Mouse (Mus musculus): Measurements from ENCODE around the gene Gpc1.

Gpc1 gene

GRCm38 (mm10) chr1:92831188-92832001, at the start of gene Gpc1:
Gpc1 (plus strand) TSS chr1:92831645.
- no peaks in the 10 kb centered on the region for H3K27me3 ChIP-seq (ENCODE audit: control insufficient read depth, insufficient read depth, low read length, poor library complexity, severe bottlenecking)
- DNase-seq (ENCODE audit: low read depth, low spot score): peak; percentile 14
- no peaks in the 10 kb centered on the region for H3K36me3 ChIP-seq (ENCODE audit: control insufficient read depth, insufficient read depth, low read length, poor library complexity, severe bottlenecking)

- Histone ChIP-seq H3K36me3 (ENCODE audit: control insufficient read depth, insufficient read depth, low read length, poor library complexity, severe bottlenecking) (no peaks in the 10 kb centered on the region), H3K27me3 (ENCODE audit: control insufficient read depth, insufficient read depth, low read length, poor library complexity, severe bottlenecking) (no peaks in the 10 kb centered on the region)
- no peak for DNase-seq (ENCODE audit: low read depth, low spot score)
These were observed 49.6 kb upstream of the Gpc1 start for GRCm38 (mm10) chr1:92781862-92782261.

DNA sequence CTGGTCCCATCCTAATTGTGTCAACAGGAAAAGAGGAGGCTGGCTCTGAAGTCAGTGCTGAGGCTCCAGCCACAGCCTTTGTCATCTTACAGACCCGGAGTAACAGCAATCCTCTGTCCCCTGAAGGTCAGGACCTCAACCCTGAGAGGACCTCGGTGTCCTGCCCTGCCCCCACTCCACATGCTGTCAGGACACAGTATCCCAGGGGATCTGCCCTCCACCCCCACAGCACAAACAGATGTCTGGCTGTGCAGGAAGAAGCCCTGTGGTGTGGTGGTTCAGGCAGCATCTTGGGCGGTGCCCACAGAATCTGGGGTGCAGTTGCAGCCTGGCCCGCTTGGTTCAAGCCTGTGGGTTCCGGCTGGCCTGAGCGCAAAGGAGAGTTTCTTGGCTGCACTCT, 48.9 kb upstream of the Gpc1 start:
- H3K36me3 ChIP-seq (ENCODE audit: control insufficient read depth, insufficient read depth, low read length, poor library complexity, severe bottlenecking): no peaks in the 10 kb centered on the region
- DNase-seq (ENCODE audit: low read depth, low spot score): no peak
- H3K27me3 ChIP-seq (ENCODE audit: control insufficient read depth, insufficient read depth, low read length, poor library complexity, severe bottlenecking): no peaks in the 10 kb centered on the region

- H3K27me3 ChIP-seq (ENCODE audit: control insufficient read depth, insufficient read depth, low read length, poor library complexity, severe bottlenecking): no peaks in the 10 kb centered on the region
- DNase-seq (ENCODE audit: low read depth, low spot score): no peak
- no peaks in the 10 kb centered on the region for H3K36me3 ChIP-seq (ENCODE audit: control insufficient read depth, insufficient read depth, low read length, poor library complexity, severe bottlenecking)
These were observed 44.2 kb upstream of the Gpc1 start for GRCm38 (mm10) chr1:92787221-92787620.

DNA sequence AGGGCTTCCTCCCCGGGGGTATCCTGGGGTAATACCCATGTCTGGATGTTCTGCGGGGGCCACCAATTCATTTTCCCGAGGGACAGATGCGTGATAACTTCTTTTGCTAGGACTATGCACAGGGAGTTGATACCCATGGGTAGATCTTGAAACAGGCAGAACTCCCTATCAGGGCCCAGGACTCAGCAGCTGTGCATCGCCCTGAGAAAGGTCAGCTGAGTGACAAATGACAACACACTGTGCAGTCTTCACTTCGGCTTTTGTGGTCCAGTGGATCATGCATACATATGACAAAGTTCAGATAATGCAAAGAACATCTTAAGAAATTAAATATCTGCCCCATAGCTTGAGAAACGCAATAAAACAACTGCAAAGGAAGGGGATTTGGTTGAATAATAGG, 43.4 kb upstream of the Gpc1 start:
- no peaks in the 10 kb centered on the region for H3K36me3 ChIP-seq (ENCODE audit: control insufficient read depth, insufficient read depth, low read length, poor library complexity, severe bottlenecking)
- no peaks in the 10 kb centered on the region for H3K27me3 ChIP-seq (ENCODE audit: control insufficient read depth, insufficient read depth, low read length, poor library complexity, severe bottlenecking)
- no peak for DNase-seq (ENCODE audit: low read depth, low spot score)

GRCm38 (mm10) chr1:92790628-92791027, 40.8 kb upstream of the Gpc1 start:
- no peaks in the 10 kb centered on the region for H3K36me3 ChIP-seq (ENCODE audit: control insufficient read depth, insufficient read depth, low read length, poor library complexity, severe bottlenecking)
- no peak for DNase-seq (ENCODE audit: low read depth, low spot score)
- H3K27me3 ChIP-seq (ENCODE audit: control insufficient read depth, insufficient read depth, low read length, poor library complexity, severe bottlenecking): no peaks in the 10 kb centered on the region

DNA sequence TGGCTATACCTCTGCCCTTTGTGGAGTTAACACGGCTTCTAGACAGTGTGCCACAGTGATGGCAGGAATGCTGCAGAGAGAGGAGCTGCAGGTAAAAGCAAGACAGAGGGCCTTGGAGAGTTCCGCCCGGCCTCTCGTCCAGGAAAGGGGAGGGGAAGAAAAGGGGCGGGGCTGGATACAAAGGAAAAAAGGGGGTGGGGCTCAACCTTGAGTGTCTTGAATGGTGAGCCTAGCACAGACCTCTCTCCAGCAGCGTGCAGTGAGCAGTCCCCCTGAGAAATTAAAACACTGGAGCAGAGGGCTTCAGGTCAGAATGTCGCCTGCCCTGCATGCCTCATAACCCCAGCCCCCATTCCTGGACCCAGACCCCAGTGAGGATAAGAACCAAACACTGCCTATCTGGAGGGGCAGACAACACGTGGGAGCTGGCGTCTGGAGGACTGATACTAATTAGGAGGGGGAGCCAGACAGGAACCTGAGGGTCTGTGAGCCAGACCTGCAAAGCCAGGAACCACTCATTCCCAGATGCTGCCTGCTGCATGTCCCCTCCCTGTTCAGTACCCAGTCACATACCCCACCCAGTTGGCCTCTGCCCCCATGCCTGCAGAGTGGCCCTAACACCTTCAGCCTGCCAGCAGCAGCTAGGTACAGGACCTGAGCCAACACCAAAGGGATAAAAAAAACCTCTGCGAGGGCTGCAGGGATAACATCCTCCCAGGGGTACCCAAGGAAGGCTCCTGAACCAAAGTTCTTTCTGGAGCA, 40.2 kb upstream of the Gpc1 start:
- no peaks in the 10 kb centered on the region for H3K27me3 ChIP-seq (ENCODE audit: control insufficient read depth, insufficient read depth, low read length, poor library complexity, severe bottlenecking)
- no peaks in the 10 kb centered on the region for H3K36me3 ChIP-seq (ENCODE audit: control insufficient read depth, insufficient read depth, low read length, poor library complexity, severe bottlenecking)
- no peak for DNase-seq (ENCODE audit: low read depth, low spot score)

GRCm38 (mm10) chr1:92793781-92794180, 37.7 kb upstream of the Gpc1 start:
- H3K27me3 ChIP-seq (ENCODE audit: control insufficient read depth, insufficient read depth, low read length, poor library complexity, severe bottlenecking): no peaks in the 10 kb centered on the region
- no peak for DNase-seq (ENCODE audit: low read depth, low spot score)
- no peaks in the 10 kb centered on the region for H3K36me3 ChIP-seq (ENCODE audit: control insufficient read depth, insufficient read depth, low read length, poor library complexity, severe bottlenecking)

DNA sequence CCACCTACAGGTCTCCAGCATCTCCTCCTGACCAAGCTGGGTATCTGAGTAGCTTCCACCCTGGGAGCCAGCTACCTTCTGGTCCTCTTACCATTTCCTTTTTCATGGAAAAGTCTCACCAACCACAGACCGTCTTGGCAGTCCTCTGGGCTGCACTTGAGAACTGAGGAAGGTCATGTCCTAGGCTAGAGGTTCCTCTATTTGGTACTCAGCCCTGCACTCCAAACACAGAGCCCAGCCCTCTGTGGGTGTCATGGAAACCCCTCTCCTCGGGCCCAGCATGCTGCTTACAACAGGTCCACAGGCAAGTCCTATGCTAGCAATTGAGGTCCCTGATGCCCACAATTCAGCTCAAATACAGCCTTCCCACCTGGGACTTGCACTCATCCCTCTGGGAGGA, 33.0 kb upstream of the Gpc1 start:
- Histone ChIP-seq H3K36me3 (ENCODE audit: control insufficient read depth, insufficient read depth, low read length, poor library complexity, severe bottlenecking) (no peaks in the 10 kb centered on the region), H3K27me3 (ENCODE audit: control insufficient read depth, insufficient read depth, low read length, poor library complexity, severe bottlenecking) (no peaks in the 10 kb centered on the region)
- no peak for DNase-seq (ENCODE audit: low read depth, low spot score)

- no peaks in the 10 kb centered on the region for H3K36me3 ChIP-seq (ENCODE audit: control insufficient read depth, insufficient read depth, low read length, poor library complexity, severe bottlenecking)
- no peak for DNase-seq (ENCODE audit: low read depth, low spot score)
- no peaks in the 10 kb centered on the region for H3K27me3 ChIP-seq (ENCODE audit: control insufficient read depth, insufficient read depth, low read length, poor library complexity, severe bottlenecking)
These were observed 31.8 kb upstream of the Gpc1 start for GRCm38 (mm10) chr1:92799653-92800052.

DNA sequence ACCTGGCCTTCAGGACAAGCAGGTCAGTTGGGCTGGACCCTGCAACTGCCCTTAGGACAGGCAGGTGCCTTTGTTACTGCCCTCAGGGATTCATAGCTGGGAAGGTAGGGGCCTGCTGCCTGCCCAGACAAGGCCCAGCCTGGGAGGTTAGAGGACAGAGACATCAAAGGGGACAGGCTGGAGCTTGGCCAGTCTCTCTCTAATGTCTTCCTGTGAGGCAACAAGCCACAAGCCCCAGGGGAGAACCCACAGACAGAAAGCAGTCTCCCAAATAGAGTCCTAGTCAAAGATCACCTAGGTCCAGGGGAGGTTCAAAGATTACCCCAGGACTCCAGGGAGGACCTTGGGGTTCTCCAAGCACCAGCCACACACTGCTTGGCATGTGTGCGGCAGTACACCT, 29.1 kb upstream of the Gpc1 start:
- Histone ChIP-seq H3K27me3 (ENCODE audit: control insufficient read depth, insufficient read depth, low read length, poor library complexity, severe bottlenecking) (no peaks in the 10 kb centered on the region), H3K36me3 (ENCODE audit: control insufficient read depth, insufficient read depth, low read length, poor library complexity, severe bottlenecking) (no peaks in the 10 kb centered on the region)
- DNase-seq (ENCODE audit: low read depth, low spot score): no peak

DNA sequence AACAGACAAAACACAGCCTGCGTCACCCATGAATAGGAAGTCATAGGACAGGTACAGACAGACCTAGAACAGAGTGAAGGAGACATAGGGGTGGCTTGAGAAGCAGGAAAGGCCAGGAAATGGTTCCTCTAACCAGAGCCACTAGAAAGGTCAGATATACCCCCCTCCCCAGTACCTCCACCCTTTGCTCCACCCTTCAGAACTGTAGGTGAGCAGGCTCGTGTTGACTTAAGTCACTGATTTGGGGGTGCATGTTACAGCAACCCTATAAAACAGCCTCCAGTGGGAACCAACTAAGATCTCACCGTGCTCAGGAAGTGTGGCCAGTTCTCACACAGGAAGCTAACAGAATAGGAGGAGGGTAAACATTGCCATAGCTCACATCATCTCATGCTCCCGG, 28.1 kb upstream of the Gpc1 start:
- Histone ChIP-seq H3K27me3 (ENCODE audit: control insufficient read depth, insufficient read depth, low read length, poor library complexity, severe bottlenecking) (no peaks in the 10 kb centered on the region), H3K36me3 (ENCODE audit: control insufficient read depth, insufficient read depth, low read length, poor library complexity, severe bottlenecking) (no peaks in the 10 kb centered on the region)
- DNase-seq (ENCODE audit: low read depth, low spot score): no peak

GRCm38 (mm10) chr1:92805181-92805580, 26.3 kb upstream of the Gpc1 start:
- Histone ChIP-seq H3K36me3 (ENCODE audit: control insufficient read depth, insufficient read depth, low read length, poor library complexity, severe bottlenecking) (no peaks in the 10 kb centered on the region), H3K27me3 (ENCODE audit: control insufficient read depth, insufficient read depth, low read length, poor library complexity, severe bottlenecking) (no peaks in the 10 kb centered on the region)
- no peak for DNase-seq (ENCODE audit: low read depth, low spot score)

DNA sequence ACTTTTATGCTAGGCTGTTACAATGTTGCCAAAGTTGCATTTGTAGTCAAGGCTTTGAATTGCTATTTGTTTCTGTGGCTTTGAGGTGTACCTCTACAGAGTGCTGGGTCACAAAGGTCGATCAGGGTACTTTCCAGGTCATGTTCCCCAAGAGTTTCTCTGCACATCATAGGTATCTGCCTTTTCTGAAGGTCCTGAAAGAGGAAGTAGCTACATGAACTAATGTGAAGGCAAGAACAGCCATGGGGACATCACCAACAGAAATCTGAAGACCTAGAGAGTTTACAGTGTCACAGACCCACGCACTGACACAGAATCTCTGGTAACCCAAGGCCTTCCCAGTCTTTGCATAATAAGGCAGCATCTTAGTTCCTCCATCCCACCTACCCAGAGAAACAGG, 25.6 kb upstream of the Gpc1 start:
- DNase-seq (ENCODE audit: low read depth, low spot score): no peak
- no peaks in the 10 kb centered on the region for H3K36me3 ChIP-seq (ENCODE audit: control insufficient read depth, insufficient read depth, low read length, poor library complexity, severe bottlenecking)
- H3K27me3 ChIP-seq (ENCODE audit: control insufficient read depth, insufficient read depth, low read length, poor library complexity, severe bottlenecking): no peaks in the 10 kb centered on the region

DNA sequence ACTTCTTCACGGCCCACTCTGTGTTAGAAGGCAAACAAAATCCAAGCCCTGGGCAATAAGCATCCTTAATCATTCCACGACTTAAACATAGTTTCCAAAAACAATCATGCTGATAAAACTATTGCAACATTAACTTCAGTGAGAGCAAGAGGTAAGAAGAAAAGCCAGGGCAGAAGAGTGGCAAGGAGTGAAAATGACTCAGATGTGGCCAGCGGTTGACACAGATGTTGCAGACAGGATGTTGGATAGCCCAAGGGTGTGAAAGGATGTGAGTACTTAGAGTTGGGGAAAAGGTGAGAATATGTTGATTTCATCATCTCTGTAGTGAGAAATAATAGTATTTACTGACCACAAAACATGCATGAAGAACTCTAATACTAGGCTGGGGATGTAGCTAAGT, 24.7 kb upstream of the Gpc1 start:
- H3K27me3 ChIP-seq (ENCODE audit: control insufficient read depth, insufficient read depth, low read length, poor library complexity, severe bottlenecking): no peaks in the 10 kb centered on the region
- DNase-seq (ENCODE audit: low read depth, low spot score): no peak
- no peaks in the 10 kb centered on the region for H3K36me3 ChIP-seq (ENCODE audit: control insufficient read depth, insufficient read depth, low read length, poor library complexity, severe bottlenecking)

All from splenic B cell, adult 2 months (primary cell).